Mouse (Mus musculus): ENCODE measurements around the gene Rnft1. TPM values are rescaled to one million over a fixed set of nuclear protein-coding genes. Genes with fewer than 3 reads are reported as not detected.
A peak's percentile ranks its signal among the peaks of the same experiment; 100 is the strongest.
"Not testable (repeated sequence)": the region's sequence is repeated elsewhere in the genome, so short reads cannot be mapped to it uniquely, and the experiment has no call there.

Rnft1 gene
- total RNA-seq, 2 experiments from 2014 or later, result 27.5 to 31.5 TPM

GRCm38 (mm10) chr11:86527528-86527927 lies 43.1 kb downstream of the Rnft1 start:
- no peak overlapping the region for H3K4me3 ChIP-seq
- no peak for DNase-seq (ENCODE audit: extremely low spot score in 1 of 2, low spot score in 2 of 2)
- intact Hi-C loops (cut with DNase I), result no loop called here

GRCm38 (mm10) chr11:86532834-86533233 lies 48.4 kb downstream of the Rnft1 start:
- DNase-seq (ENCODE audit: extremely low spot score in 1 of 2, low spot score in 2 of 2), result no peak
- intact Hi-C loops (cut with DNase I), result no loop called here
- peak; percentile 79 for TF ChIP-seq CTCF (IDR thresholded peaks at IDR 0.05)
- Histone ChIP-seq H3K4me3 (no peak overlapping the region), H3K27ac (no peak overlapping the region)

More at GRCm38 (mm10) chr11:86527528-86527927, 43.1 kb downstream of the Rnft1 start:
- no peak overlapping the region for H3K27ac ChIP-seq
- no peak for TF ChIP-seq CTCF (IDR thresholded peaks at IDR 0.05)

GRCm38 (mm10) chr11:86533302-86533701 lies 48.8 kb downstream of the Rnft1 start:
- H3K4me3 ChIP-seq; H3K27ac ChIP-seq; DNase-seq (ENCODE audit: extremely low spot score in 1 of 2, low spot score in 2 of 2); intact Hi-C loops (cut with DNase I): not testable (repeated sequence)

- intact Hi-C loops (cut with DNase I), result no loop called here
- TF ChIP-seq CTCF (IDR thresholded peaks at IDR 0.05), result no peak
- DNase-seq (ENCODE audit: extremely low spot score in 1 of 2, low spot score in 2 of 2), result no peak
- H3K4me3 ChIP-seq, result no peak overlapping the region
- H3K27ac ChIP-seq, result no peak overlapping the region
These were observed 49.9 kb downstream of the Rnft1 start for GRCm38 (mm10) chr11:86534201-86534910.

GRCm38 (mm10) chr11:86538786-86539185 lies 54.3 kb downstream of the Rnft1 start:
- Histone ChIP-seq H3K4me3 (no peak overlapping the region), H3K27ac (no peak overlapping the region)
- no peak for TF ChIP-seq CTCF (IDR thresholded peaks at IDR 0.05)
- DNase-seq (ENCODE audit: extremely low spot score in 1 of 2, low spot score in 2 of 2), result no peak
- intact Hi-C loops (cut with DNase I), result no loop called here

GRCm38 (mm10) chr11:86539716-86540475 lies 55.4 kb downstream of the Rnft1 start:
- Histone ChIP-seq H3K27ac (no peak overlapping the region), H3K4me3 (no peak overlapping the region)
- DNase-seq (ENCODE audit: extremely low spot score in 1 of 2, low spot score in 2 of 2), result no peak
- intact Hi-C loops (cut with DNase I), result no loop called here
- no peak for TF ChIP-seq CTCF (IDR thresholded peaks at IDR 0.05)

- no peak for TF ChIP-seq CTCF (IDR thresholded peaks at IDR 0.05)
- intact Hi-C loops (cut with DNase I), result no loop called here
- Histone ChIP-seq H3K4me3 (no peak overlapping the region), H3K27ac (no peak overlapping the region)
- no peak for DNase-seq (ENCODE audit: extremely low spot score in 1 of 2, low spot score in 2 of 2)
These were observed 56.0 kb downstream of the Rnft1 start for GRCm38 (mm10) chr11:86540476-86540845.

- no peak overlapping the region for H3K27ac ChIP-seq
- DNase-seq (ENCODE audit: extremely low spot score in 1 of 2, low spot score in 2 of 2), result no peak
- no peak overlapping the region; the same call in 1 of the 2 replicates for H3K4me3 ChIP-seq
- no peak for TF ChIP-seq CTCF (IDR thresholded peaks at IDR 0.05)
- intact Hi-C loops (cut with DNase I), result no loop called here
These were observed 58.4 kb downstream of the Rnft1 start for GRCm38 (mm10) chr11:86542851-86543250.

- no peak for TF ChIP-seq CTCF (IDR thresholded peaks at IDR 0.05)
- intact Hi-C loops (cut with DNase I), result no loop called here
- peak overlapping the region; percentile 89 for H3K27ac ChIP-seq
- H3K4me3 ChIP-seq, result peak overlapping the region; percentile 93
- peak in 1 of 2 experiments; percentile 22 for DNase-seq (ENCODE audit: extremely low spot score in 1 of 2, low spot score in 2 of 2)
These were observed 59.6 kb downstream of the Rnft1 start for GRCm38 (mm10) chr11:86543960-86544638.

- peak; percentile 98 to 99 for DNase-seq (ENCODE audit: extremely low spot score in 1 of 2, low spot score in 2 of 2)
- peak within 1 kb of the TSS; percentile 93 for H3K4me3 ChIP-seq
- intact Hi-C loops (cut with DNase I), result no loop called here
- H3K27ac ChIP-seq, result peak within 1 kb of the TSS; percentile 89
- no peak for TF ChIP-seq CTCF (IDR thresholded peaks at IDR 0.05)
These were observed 60.3 kb downstream of the Rnft1 start, which contains the start of the genes Rps6kb1 and Tubd1 for GRCm38 (mm10) chr11:86544639-86545299. Rps6kb1 (minus strand) TSS chr11:86544805. Tubd1 (plus strand) TSS chr11:86544991.

- intact Hi-C loops (cut with DNase I), result no loop called here
- H3K27ac ChIP-seq, result no peak overlapping the region
- no peak for TF ChIP-seq CTCF (IDR thresholded peaks at IDR 0.05)
- peak overlapping the region; percentile 93 for H3K4me3 ChIP-seq
- no peak for DNase-seq (ENCODE audit: extremely low spot score in 1 of 2, low spot score in 2 of 2)
These were observed 61.1 kb downstream of the Rnft1 start for GRCm38 (mm10) chr11:86545556-86545955.
